Mouse (Mus musculus) embryo, embryonic 11 days (tissue): ENCODE measurements around the gene Nrl.

Experiments used
- DNase-seq: peaks from one replicate; pipeline ENCODE4 v3.0.0-alpha.2; 2015

Gene Nrl

GRCm38 (mm10) chr14:55526674-55527073 lies 1.9 kb upstream of the Nrl start:
- no peak for DNase-seq

- DNase-seq, result no peak
These were observed 719 bp downstream of the Nrl start for GRCm38 (mm10) chr14:55524062-55524461.

GRCm38 (mm10) chr14:55520451-55521361 lies 4.1 kb downstream of the Nrl start:
- peak; percentile 73 for DNase-seq

- DNase-seq, result no peak
These were observed 5.2 kb downstream of the Nrl start for GRCm38 (mm10) chr14:55519604-55520003.

GRCm38 (mm10) chr14:55518897-55519296 lies 5.9 kb downstream of the Nrl start:
- DNase-seq, result peak; percentile 77

- no peak for DNase-seq
These were observed 8.9 kb downstream of the Nrl start for GRCm38 (mm10) chr14:55515846-55516245.

GRCm38 (mm10) chr14:55513927-55514326 lies 10.9 kb downstream of the Nrl start:
- DNase-seq, result no peak

GRCm38 (mm10) chr14:55511037-55511436 lies 13.7 kb downstream of the Nrl start:
- no peak for DNase-seq

GRCm38 (mm10) chr14:55510125-55510731 lies 14.6 kb downstream of the Nrl start, which contains the start of gene Cpne6:
TSS of gene Cpne6 (plus strand) at chr14:55510445.
- DNase-seq, result no peak

GRCm38 (mm10) chr14:55509540-55509939 lies 15.2 kb downstream of the Nrl start:
- DNase-seq, result no peak

- DNase-seq, result no peak
These were observed 17.0 kb downstream of the Nrl start for GRCm38 (mm10) chr14:55507801-55508200.

- DNase-seq, result no peak
These were observed 19.2 kb downstream of the Nrl start for GRCm38 (mm10) chr14:55505612-55506011.

- DNase-seq, result peak; percentile 85
These were observed 27.3 kb downstream of the Nrl start for GRCm38 (mm10) chr14:55497449-55497821.

GRCm38 (mm10) chr14:55496761-55497448 lies 27.9 kb downstream of the Nrl start:
- no peak for DNase-seq

- no peak for DNase-seq
These were observed 29.1 kb downstream of the Nrl start for GRCm38 (mm10) chr14:55495509-55496240.

- no peak for DNase-seq
These were observed 32.7 kb downstream of the Nrl start for GRCm38 (mm10) chr14:55492103-55492502.

- peak; percentile 87 for DNase-seq
These were observed 33.4 kb downstream of the Nrl start for GRCm38 (mm10) chr14:55491291-55491833.

GRCm38 (mm10) chr14:55490361-55491201 lies 34.2 kb downstream of the Nrl start, which contains the start of gene Carmil3:
TSS of gene Carmil3 (plus strand) at chr14:55490651.
- DNase-seq, result peak; percentile 93

- no peak for DNase-seq
These were observed 37.9 kb downstream of the Nrl start for GRCm38 (mm10) chr14:55486836-55487235.

GRCm38 (mm10) chr14:55484430-55485085 lies 40.2 kb downstream of the Nrl start:
- DNase-seq, result no peak

GRCm38 (mm10) chr14:55479629-55480028 lies 45.2 kb downstream of the Nrl start:
- DNase-seq, result no peak
